16 mouse cellular contexts compared by ENCODE assay signal in the genomic region with DNA sequence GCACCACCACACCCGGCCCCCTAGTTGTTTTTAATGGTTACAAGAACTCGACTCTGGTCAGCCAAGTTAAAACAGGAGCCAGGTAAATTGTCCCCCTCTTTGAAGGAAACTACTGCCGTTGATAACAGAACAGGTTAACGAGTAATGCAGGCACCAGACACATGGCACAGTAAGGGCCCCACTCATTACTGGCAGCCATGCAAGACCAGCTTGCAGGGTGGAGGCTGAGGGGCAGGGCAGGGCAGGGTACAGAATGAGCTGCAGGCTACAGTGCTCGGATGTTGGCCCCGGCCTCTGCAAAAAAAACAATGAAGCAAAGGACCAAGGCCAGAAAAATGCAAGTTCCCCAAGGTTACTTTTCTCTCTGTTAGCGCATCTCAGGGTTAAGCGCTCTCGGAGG. TPM values are rescaled to one million over a fixed set of nuclear protein-coding genes. Genes with fewer than 3 reads are reported as not detected.
A peak's percentile ranks its signal among the peaks of the same experiment; 100 is the strongest.
DNase-seq lines count a peak whose midpoint lies in the region.
"Had no signal": no experiment of that assay in that cellular context is flagged by ENCODE, and none has a peak within 500 bp of the region (broad histone marks: within the 10 kb centered on the region; RNA-seq: fewer than 3 reads in every experiment).

No protein-coding gene starts in this region.

- H3K27ac ChIP-seq in forebrain, embryonic 10.5 days = no peak overlapping the region
- H3K27ac ChIP-seq: gastrocnemius, adult 2 months; hindbrain, embryonic 12.5 days; hindbrain, embryonic 15.5 days had no signal

- H3K27me3 ChIP-seq in forebrain, embryonic 10.5 days (ENCODE audit: poor library complexity, severe bottlenecking) = no peaks in the 10 kb centered on the region
- H3K27me3 ChIP-seq: hindbrain, embryonic 12.5 days; hindbrain, embryonic 15.5 days had no signal

- peak; percentile 21 for DNase-seq in adrenal gland, postnatal 14 days
- no peak for DNase-seq in adrenal gland, adult 8-10 months
- DNase-seq in kidney, adult 9 months = peak; percentile 13
- DNase-seq in kidney, adult 18-20 months = no peak
- DNase-seq in kidney, postnatal 14 days = peak; percentile 11
- no peak for DNase-seq in kidney, postnatal 10 days
- peak; percentile 7 to 51 for DNase-seq in kidney, postnatal 25 days
- DNase-seq in forebrain, embryonic 10.5 days (ENCODE audit: extremely low spot score, low spot score) = no peak
- DNase-seq: cerebellum, adult 18-20 months; cerebellum, adult 9-10 months; forebrain, postnatal 0 days; gastrocnemius, adult 2 months; gastrocnemius, postnatal 14 days; heart, adult 11 months had no signal

- H3K36me3 ChIP-seq in forebrain, embryonic 10.5 days (replicated peaks) = no peaks in the 10 kb centered on the region
- H3K36me3 ChIP-seq: hindbrain, embryonic 12.5 days; hindbrain, embryonic 15.5 days had no signal

- H3K4me3 ChIP-seq in forebrain, embryonic 10.5 days = no peak overlapping the region
- H3K4me3 ChIP-seq: gastrocnemius, adult 2 months; hindbrain, embryonic 12.5 days; hindbrain, embryonic 15.5 days had no signal

- no peaks in the 10 kb centered on the region for H3K9me3 ChIP-seq in forebrain, embryonic 10.5 days
- H3K9me3 ChIP-seq: hindbrain, embryonic 12.5 days; hindbrain, embryonic 15.5 days had no signal

- H3K4me1 ChIP-seq in forebrain, embryonic 10.5 days = no peaks in the 10 kb centered on the region; the same call in 1 of the 2 replicates
- H3K4me1 ChIP-seq: hindbrain, embryonic 12.5 days; hindbrain, embryonic 15.5 days had no signal

- 88% methylated on average over 9 of the region's 9 CpGs for WGBS in forebrain, embryonic 10.5 days

RNA-seq across cellular contexts. Expression of a gene that starts 39.7 kb away (rescaled TPM):
- total RNA-seq in adrenal gland, postnatal 14 days (2021) = 1.0 and 1.2 TPM in 2 replicates
- total RNA-seq in adrenal gland, adult 8-10 months (2022) = 1 to 10 TPM in 3 of 4 experiments, under 1 TPM in 1; 0.94 to 1.8 (median 1.2) TPM
- polyA plus RNA-seq in forebrain, embryonic 10.5 days (2016; fragmentation: Nextera tagmentation; extraction: Ambion mirVana) = 0.64 and 0.91 TPM in 2 replicates

Comparison
In these comparisons a context has a peak if more than half of its experiments do, and no peak if none do; other contexts are left out.
1. DNase-seq: peak in adrenal gland, postnatal 14 days (single experiment), kidney, adult 9 months (single experiment), kidney, postnatal 14 days (single experiment) and kidney, postnatal 25 days (2 of 2); none in adrenal gland, adult 8-10 months (single experiment), kidney, adult 18-20 months (single experiment), kidney, postnatal 10 days (single experiment) and forebrain, embryonic 10.5 days (single experiment).